Mouse (Mus musculus): ENCODE results near the gene Etnppl. TPM values are rescaled to one million over a fixed set of nuclear protein-coding genes. Genes with fewer than 3 reads are reported as not detected.

The Etnppl gene
- polyA plus RNA-seq, 1 experiment from 2014 or later, result not detected

DNA sequence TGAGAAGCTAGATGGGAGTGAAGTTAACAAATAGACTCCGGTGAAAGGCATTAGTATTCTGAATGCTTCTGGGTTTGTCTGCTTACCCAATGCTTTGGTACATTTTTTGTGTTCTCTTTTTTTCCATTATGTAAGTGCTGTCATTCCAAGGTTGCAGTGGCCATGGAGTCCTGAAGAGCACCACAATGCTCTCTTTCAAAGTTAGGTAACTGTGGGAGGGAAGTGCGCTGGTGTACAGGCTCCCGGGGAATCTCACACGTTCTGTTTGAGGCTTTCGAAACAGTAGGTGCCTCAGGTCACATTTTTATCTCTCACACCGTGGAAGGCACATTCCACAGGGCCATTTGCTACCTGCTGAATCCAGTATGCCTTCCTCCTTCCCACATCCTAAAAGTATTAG is 32.3 kb downstream of the Etnppl start:
- H3K4me1 ChIP-seq (replicated peaks; ENCODE audit: control insufficient read depth, insufficient read depth, low read length), result no peaks in the 10 kb centered on the region
- no peaks in the 10 kb centered on the region for H3K9me3 ChIP-seq (ENCODE audit: control insufficient read depth, low read length)
- no peak overlapping the region for H3K9ac ChIP-seq
- H3K27me3 ChIP-seq (ENCODE audit: control insufficient read depth, insufficient read depth, low read length), result no peaks in the 10 kb centered on the region
- no peak for DNase-seq (ENCODE audit: low spot score)
- no peak overlapping the region for H3K27ac ChIP-seq
- H3K4me3 ChIP-seq (replicated peaks; ENCODE audit: low read length), result no peak overlapping the region
- WGBS, result 55% methylated on average over 6 of the region's 6 CpGs
- ATAC-seq (ENCODE audit: low FRiP score), result no peak
- H3K4me2 ChIP-seq (replicated peaks), result no peak overlapping the region
- no peaks in the 10 kb centered on the region for H3K36me3 ChIP-seq (replicated peaks; ENCODE audit: control insufficient read depth, insufficient read depth)

DNA sequence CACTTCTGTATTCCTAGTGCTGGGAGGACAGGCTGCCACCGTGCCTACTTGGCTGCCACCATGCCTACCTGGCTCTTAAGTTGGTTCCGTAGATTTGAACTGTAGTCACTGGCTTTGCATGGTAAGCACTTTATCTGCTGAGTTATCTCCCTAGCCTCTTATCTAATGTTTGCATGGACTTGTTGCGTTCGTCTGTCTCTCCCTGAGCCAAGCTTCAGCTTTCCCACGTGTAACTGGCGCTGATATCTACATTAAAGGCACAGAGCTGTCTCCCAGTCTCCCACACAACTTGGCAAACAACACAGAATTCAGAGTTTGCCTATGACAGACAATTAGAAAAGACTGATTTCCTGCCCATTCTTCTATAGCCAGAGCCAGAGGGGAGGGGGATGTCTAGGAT is 43.4 kb downstream of the Etnppl start:
- DNase-seq (ENCODE audit: low spot score) (no peak), ATAC-seq (ENCODE audit: low FRiP score) (no peak)

DNA sequence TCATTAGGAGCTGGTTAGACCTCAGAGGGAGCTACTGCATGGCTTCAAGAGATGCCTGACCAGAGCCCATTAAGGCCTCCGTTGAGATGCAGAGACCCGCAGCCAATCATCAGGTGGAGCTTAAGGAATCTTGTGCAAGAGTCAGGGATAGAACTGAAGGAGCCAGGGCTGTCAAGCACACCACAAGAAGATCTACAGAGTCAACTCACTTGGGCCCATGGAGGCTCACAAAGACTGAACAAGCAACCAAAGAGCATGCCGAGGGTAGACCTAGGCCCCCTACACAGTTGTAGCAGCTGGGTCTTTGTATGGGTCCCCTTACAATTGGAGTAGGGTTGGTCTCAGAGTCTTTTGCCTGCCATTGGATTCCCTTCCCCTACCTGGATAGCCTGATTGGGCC is 45.2 kb downstream of the Etnppl start:
- Histone ChIP-seq H3K27ac (no peak overlapping the region), H3K9ac (no peak overlapping the region), H3K27me3 (ENCODE audit: control insufficient read depth, insufficient read depth, low read length) (no peaks in the 10 kb centered on the region), H3K4me3 (replicated peaks; ENCODE audit: low read length) (no peak overlapping the region), H3K9me3 (ENCODE audit: control insufficient read depth, low read length) (no peaks in the 10 kb centered on the region), H3K4me1 (replicated peaks; ENCODE audit: control insufficient read depth, insufficient read depth, low read length) (no peaks in the 10 kb centered on the region), H3K4me2 (replicated peaks) (no peak overlapping the region), H3K36me3 (replicated peaks; ENCODE audit: control insufficient read depth, insufficient read depth) (no peaks in the 10 kb centered on the region)
- DNase-seq (ENCODE audit: low spot score) (no peak), ATAC-seq (ENCODE audit: low FRiP score) (no peak)
- WGBS, result 94% methylated on average over 3 of the region's 3 CpGs

More for the DNA sequence above, 43.4 kb downstream of the Etnppl start:
- Histone ChIP-seq H3K27me3 (ENCODE audit: control insufficient read depth, insufficient read depth, low read length) (no peaks in the 10 kb centered on the region), H3K4me3 (replicated peaks; ENCODE audit: low read length) (no peak overlapping the region), H3K4me2 (replicated peaks) (no peak overlapping the region), H3K9me3 (ENCODE audit: control insufficient read depth, low read length) (no peaks in the 10 kb centered on the region), H3K36me3 (replicated peaks; ENCODE audit: control insufficient read depth, insufficient read depth) (no peaks in the 10 kb centered on the region), H3K9ac (no peak overlapping the region), H3K27ac (no peak overlapping the region), H3K4me1 (replicated peaks; ENCODE audit: control insufficient read depth, insufficient read depth, low read length) (no peaks in the 10 kb centered on the region)
- WGBS, result 86% methylated on average over 6 of the region's 6 CpGs

DNA sequence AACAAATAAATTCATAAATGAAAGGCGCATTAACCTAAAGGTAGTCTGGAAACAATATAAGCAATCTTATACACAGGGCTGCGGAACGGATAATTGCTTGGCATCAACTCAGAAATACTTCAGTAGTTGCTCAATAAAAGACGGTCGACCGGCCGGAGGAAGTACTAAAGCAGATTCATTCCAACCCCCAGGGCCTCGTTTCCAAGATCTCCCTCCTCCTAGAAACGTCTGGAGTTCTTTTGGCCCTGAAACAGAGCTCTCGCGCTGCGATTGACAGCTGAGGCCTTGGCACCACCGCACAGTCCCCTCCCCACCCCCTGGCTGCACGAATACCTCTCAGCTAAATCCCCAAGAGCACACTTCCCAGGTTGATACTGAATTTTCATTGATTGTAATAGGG is 54.0 kb downstream of the Etnppl start:
- Histone ChIP-seq H3K9ac (no peak overlapping the region), H3K27ac (no peak overlapping the region), H3K4me3 (replicated peaks; ENCODE audit: low read length) (no peak overlapping the region), H3K36me3 (replicated peaks; ENCODE audit: control insufficient read depth, insufficient read depth) (no peaks in the 10 kb centered on the region), H3K9me3 (ENCODE audit: control insufficient read depth, low read length) (no peaks in the 10 kb centered on the region), H3K27me3 (ENCODE audit: control insufficient read depth, insufficient read depth, low read length) (no peaks in the 10 kb centered on the region), H3K4me2 (replicated peaks) (no peak overlapping the region), H3K4me1 (replicated peaks; ENCODE audit: control insufficient read depth, insufficient read depth, low read length) (no peaks in the 10 kb centered on the region)
- DNase-seq (ENCODE audit: low spot score) (no peak), ATAC-seq (ENCODE audit: low FRiP score) (no peak)
- WGBS, result 56% methylated on average over 14 of the region's 14 CpGs

DNA sequence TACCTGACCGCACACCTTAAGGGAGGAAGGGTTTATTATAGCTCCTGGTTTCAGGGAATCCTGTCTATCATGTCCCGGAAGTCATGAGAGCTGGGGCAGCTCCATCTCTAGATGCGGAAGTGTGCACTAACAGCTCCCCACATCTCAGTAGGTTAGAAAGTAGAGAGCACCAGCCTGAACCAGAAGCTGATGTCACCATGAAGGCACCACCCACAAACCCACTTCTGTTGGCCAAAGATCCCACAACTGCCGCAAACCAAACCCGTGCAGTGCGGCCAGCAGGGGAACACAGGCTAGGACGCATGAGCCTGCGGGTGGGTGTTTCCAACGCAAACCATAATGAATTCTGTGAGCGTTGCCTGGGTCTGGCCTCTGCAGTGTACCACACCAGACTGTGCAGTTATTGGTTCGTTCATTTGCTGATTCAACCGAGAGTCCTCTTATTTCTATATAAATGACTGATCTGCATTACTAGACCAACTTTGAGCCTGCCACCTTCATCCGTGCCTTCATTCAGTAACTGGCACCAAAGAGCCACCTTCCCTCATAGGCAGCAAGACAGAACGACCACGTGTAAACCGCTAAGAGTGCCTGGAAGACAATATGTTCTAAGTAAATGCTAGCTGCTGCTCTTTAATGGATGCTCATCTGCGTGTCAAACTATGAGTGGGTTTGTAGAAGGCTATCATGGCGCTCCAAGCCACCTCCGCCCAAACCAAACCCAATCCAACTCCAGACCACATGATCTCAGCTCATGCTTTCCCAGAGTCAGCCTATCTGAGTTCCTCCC is 60.6 kb downstream of the Etnppl start:
- ATAC-seq (ENCODE audit: low FRiP score) (no peak), DNase-seq (ENCODE audit: low spot score) (no peak)
- H3K27me3 ChIP-seq (ENCODE audit: control insufficient read depth, insufficient read depth, low read length), result no peaks in the 10 kb centered on the region
- no peak overlapping the region for H3K4me2 ChIP-seq (replicated peaks)
- H3K9ac ChIP-seq, result no peak overlapping the region
- H3K36me3 ChIP-seq (replicated peaks; ENCODE audit: control insufficient read depth, insufficient read depth), result no peaks in the 10 kb centered on the region
- H3K4me1 ChIP-seq (replicated peaks; ENCODE audit: control insufficient read depth, insufficient read depth, low read length), result no peaks in the 10 kb centered on the region
- H3K4me3 ChIP-seq (replicated peaks; ENCODE audit: low read length), result no peak overlapping the region
- 96% methylated on average over 19 of the region's 19 CpGs for WGBS
- no peak overlapping the region for H3K27ac ChIP-seq
- no peaks in the 10 kb centered on the region for H3K9me3 ChIP-seq (ENCODE audit: control insufficient read depth, low read length)

DNA sequence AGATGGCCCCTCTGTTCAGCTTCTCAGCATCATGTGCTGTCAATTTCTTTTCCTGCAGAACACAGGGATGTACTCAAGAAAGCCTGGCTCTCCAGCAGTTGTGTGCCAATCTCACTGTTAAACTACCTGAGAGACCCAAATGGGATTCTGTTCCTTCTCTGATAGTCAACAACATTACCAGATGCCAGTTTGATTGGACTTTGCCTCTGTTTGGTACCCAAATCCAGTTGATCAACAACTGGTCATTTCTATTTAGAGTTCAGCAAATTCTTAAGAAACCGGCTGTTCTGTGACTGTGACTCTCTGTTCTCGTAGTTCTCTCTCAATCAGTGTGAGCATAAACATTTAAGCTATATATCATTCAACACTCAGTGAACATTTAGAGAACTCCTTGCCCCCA is 64.0 kb downstream of the Etnppl start:
- ATAC-seq (ENCODE audit: low FRiP score), result no peak
- H3K4me1 ChIP-seq (replicated peaks; ENCODE audit: control insufficient read depth, insufficient read depth, low read length), result no peaks in the 10 kb centered on the region
- H3K36me3 ChIP-seq (replicated peaks; ENCODE audit: control insufficient read depth, insufficient read depth), result no peaks in the 10 kb centered on the region
- no peaks in the 10 kb centered on the region for H3K27me3 ChIP-seq (ENCODE audit: control insufficient read depth, insufficient read depth, low read length)
- no peak overlapping the region for H3K4me2 ChIP-seq (replicated peaks)
- WGBS, result 94% methylated on average over 2 of the region's 2 CpGs
- H3K27ac ChIP-seq, result no peak overlapping the region
- no peak overlapping the region for H3K9ac ChIP-seq
- H3K4me3 ChIP-seq (replicated peaks; ENCODE audit: low read length), result no peak overlapping the region
- DNase-seq (ENCODE audit: low spot score), result no peak
- H3K9me3 ChIP-seq (ENCODE audit: control insufficient read depth, low read length), result no peaks in the 10 kb centered on the region

DNA sequence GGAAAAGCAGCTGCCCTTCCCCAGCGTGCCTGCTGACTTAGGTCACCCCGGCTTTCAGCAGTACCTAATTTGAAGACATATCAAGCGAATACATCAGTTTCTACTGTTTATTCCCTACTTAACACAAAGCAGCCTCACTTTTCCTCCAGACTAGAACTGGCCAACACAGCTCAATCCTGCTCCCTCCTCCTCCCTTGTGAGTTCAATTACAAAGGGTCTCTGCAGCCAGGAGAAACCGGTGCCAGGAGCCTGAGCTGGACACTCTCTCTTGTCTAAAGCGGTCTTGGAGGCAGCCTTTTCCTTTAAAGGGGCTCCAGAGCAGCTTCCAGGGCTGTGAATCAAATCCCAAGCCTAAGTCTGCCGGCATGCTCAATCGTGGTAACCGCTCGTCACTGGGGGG is 64.9 kb downstream of the Etnppl start:
- H3K27ac ChIP-seq, result no peak overlapping the region
- no peaks in the 10 kb centered on the region for H3K36me3 ChIP-seq (replicated peaks; ENCODE audit: control insufficient read depth, insufficient read depth)
- WGBS, result 87% methylated on average over 9 of the region's 9 CpGs
- H3K4me3 ChIP-seq (replicated peaks; ENCODE audit: low read length), result no peak overlapping the region
- no peaks in the 10 kb centered on the region for H3K9me3 ChIP-seq (ENCODE audit: control insufficient read depth, low read length)
- DNase-seq (ENCODE audit: low spot score) (no peak), ATAC-seq (ENCODE audit: low FRiP score) (no peak)
- no peaks in the 10 kb centered on the region for H3K4me1 ChIP-seq (replicated peaks; ENCODE audit: control insufficient read depth, insufficient read depth, low read length)
- H3K4me2 ChIP-seq (replicated peaks), result no peak overlapping the region
- no peaks in the 10 kb centered on the region for H3K27me3 ChIP-seq (ENCODE audit: control insufficient read depth, insufficient read depth, low read length)
- H3K9ac ChIP-seq, result no peak overlapping the region

DNA sequence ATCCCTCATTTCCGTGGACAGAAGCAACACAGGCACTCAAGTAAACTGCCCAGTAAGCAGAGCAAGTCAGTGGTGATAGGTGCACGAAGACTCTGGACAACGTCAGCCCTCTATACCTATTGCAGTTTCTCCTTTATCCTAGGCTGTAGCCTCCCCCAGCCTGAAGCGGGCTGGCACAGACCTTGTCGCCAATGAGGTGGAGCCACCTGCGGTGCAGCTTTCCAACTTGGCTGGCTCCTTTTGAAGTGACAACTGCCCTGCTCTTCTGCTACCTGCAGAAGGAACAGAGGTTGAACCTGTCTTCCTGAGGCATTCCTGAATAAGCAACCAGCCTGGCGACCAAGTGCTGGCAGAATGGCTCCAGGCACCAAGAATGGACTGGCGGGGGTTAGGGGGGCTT is 66.6 kb downstream of the Etnppl start:
- H3K9ac ChIP-seq, result no peak overlapping the region
- no peaks in the 10 kb centered on the region for H3K9me3 ChIP-seq (ENCODE audit: control insufficient read depth, low read length)
- H3K27ac ChIP-seq, result no peak overlapping the region
- no peaks in the 10 kb centered on the region for H3K27me3 ChIP-seq (ENCODE audit: control insufficient read depth, insufficient read depth, low read length)
- H3K36me3 ChIP-seq (replicated peaks; ENCODE audit: control insufficient read depth, insufficient read depth), result no peaks in the 10 kb centered on the region
- no peaks in the 10 kb centered on the region for H3K4me1 ChIP-seq (replicated peaks; ENCODE audit: control insufficient read depth, insufficient read depth, low read length)
- ATAC-seq (ENCODE audit: low FRiP score) (no peak), DNase-seq (ENCODE audit: low spot score) (no peak)
- H3K4me3 ChIP-seq (replicated peaks; ENCODE audit: low read length), result no peak overlapping the region
- H3K4me2 ChIP-seq (replicated peaks), result no peak overlapping the region
- WGBS, result 75% methylated on average over 8 of the region's 8 CpGs

DNA sequence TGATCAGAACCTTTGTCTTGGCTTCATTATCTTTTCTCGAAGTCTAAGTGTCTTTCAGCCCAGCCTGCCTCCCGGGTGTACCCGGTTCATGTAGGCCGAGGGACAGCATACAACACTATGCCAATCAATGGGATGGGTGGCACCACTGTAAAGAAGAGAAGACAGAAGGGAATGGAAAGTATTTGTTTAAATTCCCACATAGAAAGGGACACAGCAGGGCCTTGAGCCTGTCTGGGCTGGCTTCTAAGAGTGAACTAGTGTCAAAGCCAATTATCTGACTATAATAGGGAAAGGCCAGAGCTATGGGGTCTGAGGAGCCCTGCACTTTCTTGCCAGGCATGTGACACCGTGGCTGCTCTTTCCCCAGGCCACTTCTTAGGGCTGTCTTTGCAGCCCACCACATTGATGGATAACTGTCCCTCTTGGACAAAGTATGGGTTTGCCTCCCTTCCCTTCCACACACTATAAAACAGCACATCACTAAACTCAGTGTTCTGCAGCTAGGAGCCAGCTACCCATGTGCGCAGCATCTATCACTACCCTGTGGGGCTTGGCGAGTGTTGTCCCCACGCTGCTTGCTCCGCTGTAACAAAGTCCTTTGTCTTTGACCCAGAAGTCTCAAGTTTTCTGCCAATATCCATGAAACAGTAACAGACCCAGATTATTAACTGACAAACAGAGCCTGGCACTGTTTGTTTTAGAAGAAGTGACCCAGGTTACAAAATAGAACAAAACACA is 67.2 kb downstream of the Etnppl start:
- DNase-seq (ENCODE audit: low spot score) (no peak), ATAC-seq (ENCODE audit: low FRiP score) (no peak)
- Histone ChIP-seq H3K9me3 (ENCODE audit: control insufficient read depth, low read length) (no peaks in the 10 kb centered on the region), H3K4me3 (replicated peaks; ENCODE audit: low read length) (no peak overlapping the region), H3K27me3 (ENCODE audit: control insufficient read depth, insufficient read depth, low read length) (no peaks in the 10 kb centered on the region), H3K36me3 (replicated peaks; ENCODE audit: control insufficient read depth, insufficient read depth) (no peaks in the 10 kb centered on the region), H3K4me1 (replicated peaks; ENCODE audit: control insufficient read depth, insufficient read depth, low read length) (no peaks in the 10 kb centered on the region), H3K9ac (no peak overlapping the region), H3K4me2 (replicated peaks) (no peak overlapping the region), H3K27ac (no peak overlapping the region)
- WGBS, result 72% methylated on average over 9 of the region's 9 CpGs

Data from hindbrain, embryonic 14.5 days (tissue).